Mouse (Mus musculus) embryonic facial prominence, embryonic 12.5 days (tissue): ENCODE measurements around the gene Ceacam16. TPM values are rescaled to one million over a fixed set of nuclear protein-coding genes. Genes with fewer than 3 reads are reported as not detected.

ENCODE experiments used
- ATAC-seq: fragments of 200-750 bp; cut with Nextera tagmentation; 2 replicates; pipeline ENCODE4 v1.8.0; 2017; ENCODE audit not compliant: insufficient number of reproducible peaks, insufficient read depth, low FRiP score, low TSS enrichment
- H3K27ac ChIP-seq: fragments of 300-500 bp; sonication (generic); 2 replicates; pipeline ENCODE4 v1.5.1; 2016; ENCODE audit warnings: mild to moderate bottlenecking
- H3K27me3 ChIP-seq: fragments of 300-500 bp; sonication (generic); 2 replicates; pipeline ENCODE4 v1.6.1; 2016; ENCODE audit warnings: mild to moderate bottlenecking, moderate library complexity
- H3K36me3 ChIP-seq: fragments of 300-500 bp; sonication (generic); 2 replicates; pipeline ENCODE4 v1.6.1; 2016; ENCODE audit warnings: mild to moderate bottlenecking
- H3K4me1 ChIP-seq: fragments of 300-500 bp; sonication (generic); 2 replicates; pipeline ENCODE4 v1.6.1; 2016
- H3K4me2 ChIP-seq: fragments of 300-500 bp; sonication (generic); replicated peaks from 2 replicates; pipeline ENCODE4 v1.6.1; 2016; ENCODE audit warnings: mild to moderate bottlenecking, moderate library complexity
- H3K4me3 ChIP-seq: fragments of 300-500 bp; sonication (generic); 2 replicates; pipeline ENCODE4 v1.5.1; 2016; ENCODE audit warnings: mild to moderate bottlenecking
- H3K9ac ChIP-seq: fragments of 300-500 bp; sonication (generic); 2 replicates; pipeline ENCODE4 v1.6.1; 2016; ENCODE audit warnings: mild to moderate bottlenecking, moderate library complexity
- H3K9me3 ChIP-seq: fragments of 300-500 bp; sonication (generic); 2 replicates; pipeline ENCODE4 v1.6.1; 2016; ENCODE audit warnings: mild to moderate bottlenecking, moderate library complexity
- WGBS: fragments of 180-500 bp; shearing (Covaris S2); methylation state at CpG from one replicate; pipeline ENCODE4 v1.1.7; 2016; 5-methylcytosine and 5-hydroxymethylcytosine counted together
- polyA plus RNA-seq: library from polyadenylated mRNA; unstranded; fragments of >200 nt; fragmentation: Nextera tagmentation; extraction: Ambion mirVana; gene quantifications from 2 replicates; pipeline ENCODE4 v1.2.1, GENCODE M21; 2016

The Ceacam16 gene
- polyA plus RNA-seq, 1 experiment from 2014 or later, result not detected

- H3K9ac ChIP-seq, result no peak overlapping the region
- H3K36me3 ChIP-seq, result no peaks in the 10 kb centered on the region
- no peaks in the 10 kb centered on the region for H3K9me3 ChIP-seq
- WGBS, result 74% methylated on average over 3 of the region's 3 CpGs
- no peak overlapping the region for H3K27ac ChIP-seq
- H3K4me2 ChIP-seq, result no peak overlapping the region
- no peak overlapping the region for H3K4me3 ChIP-seq
- peaks cover 28% of the 10 kb centered on the region for H3K27me3 ChIP-seq
- ATAC-seq, result no peak
- no peaks in the 10 kb centered on the region for H3K4me1 ChIP-seq
Measured at GRCm38 (mm10) chr7:19840936-19841335, 20.2 kb downstream of the Ceacam16 start.

GRCm38 (mm10) chr7:19840371-19840770 is 20.7 kb downstream of the Ceacam16 start:
- WGBS, result 83% methylated on average over 4 of the region's 4 CpGs
- Histone ChIP-seq H3K9me3 (no peaks in the 10 kb centered on the region), H3K4me1 (no peaks in the 10 kb centered on the region), H3K36me3 (no peaks in the 10 kb centered on the region), H3K27me3 (peaks cover 28% of the 10 kb centered on the region), H3K4me3 (no peak overlapping the region), H3K4me2 (no peak overlapping the region), H3K27ac (no peak overlapping the region), H3K9ac (no peak overlapping the region)
- no peak for ATAC-seq

GRCm38 (mm10) chr7:19836843-19837242 is 24.3 kb downstream of the Ceacam16 start:
- Histone ChIP-seq H3K9ac (no peak overlapping the region), H3K4me2 (no peak overlapping the region), H3K27ac (no peak overlapping the region), H3K9me3 (no peaks in the 10 kb centered on the region), H3K27me3 (0 out of 2 replicates have a peak, but pooled peaks cover 3% of the 10 kb centered on the region), H3K4me3 (no peak overlapping the region), H3K36me3 (no peaks in the 10 kb centered on the region), H3K4me1 (no peaks in the 10 kb centered on the region)
- 64% methylated on average over 3 of the region's 3 CpGs for WGBS
- no peak for ATAC-seq

- ATAC-seq, result no peak
- Histone ChIP-seq H3K36me3 (no peaks in the 10 kb centered on the region), H3K9ac (no peak overlapping the region), H3K27ac (no peak overlapping the region), H3K4me3 (no peak overlapping the region), H3K4me2 (no peak overlapping the region), H3K27me3 (no peaks in the 10 kb centered on the region), H3K4me1 (peaks cover 6% of the 10 kb centered on the region; the same call in 1 of the 2 replicates), H3K9me3 (no peaks in the 10 kb centered on the region)
- WGBS, result 58% methylated on average over 3 of the region's 3 CpGs
Measured at GRCm38 (mm10) chr7:19834055-19834454, 27.0 kb downstream of the Ceacam16 start.

GRCm38 (mm10) chr7:19831837-19832236 is 29.3 kb downstream of the Ceacam16 start:
- Histone ChIP-seq H3K27me3 (no peaks in the 10 kb centered on the region), H3K4me2 (no peak overlapping the region), H3K4me3 (no peak overlapping the region), H3K9me3 (no peaks in the 10 kb centered on the region), H3K36me3 (no peaks in the 10 kb centered on the region), H3K4me1 (peaks cover 8% of the 10 kb centered on the region; the same call in 1 of the 2 replicates), H3K9ac (no peak overlapping the region), H3K27ac (no peak overlapping the region)
- no peak for ATAC-seq
- 50% methylated on average over 9 of the region's 9 CpGs for WGBS

GRCm38 (mm10) chr7:19830682-19831156 is 30.4 kb downstream of the Ceacam16 start:
- no peaks in the 10 kb centered on the region for H3K27me3 ChIP-seq
- no peak for ATAC-seq
- 29% methylated on average over 13 of the region's 13 CpGs for WGBS
- H3K4me2 ChIP-seq, result no peak overlapping the region
- H3K27ac ChIP-seq, result no peak overlapping the region
- H3K9me3 ChIP-seq, result no peaks in the 10 kb centered on the region
- no peak overlapping the region for H3K9ac ChIP-seq
- peaks cover 12% of the 10 kb centered on the region for H3K4me1 ChIP-seq
- no peaks in the 10 kb centered on the region for H3K36me3 ChIP-seq
- H3K4me3 ChIP-seq, result no peak overlapping the region

- no peak overlapping the region for H3K9ac ChIP-seq
- no peak overlapping the region for H3K4me3 ChIP-seq
- no peak overlapping the region for H3K27ac ChIP-seq
- no peak for ATAC-seq
- H3K9me3 ChIP-seq, result no peaks in the 10 kb centered on the region
- H3K4me2 ChIP-seq, result no peak overlapping the region
- H3K4me1 ChIP-seq, result peaks cover 14% of the 10 kb centered on the region
- WGBS, result 81% methylated on average over 3 of the region's 3 CpGs
- no peaks in the 10 kb centered on the region for H3K27me3 ChIP-seq
- H3K36me3 ChIP-seq, result no peaks in the 10 kb centered on the region
Measured at GRCm38 (mm10) chr7:19829694-19830093, 31.4 kb downstream of the Ceacam16 start.

GRCm38 (mm10) chr7:19826756-19827155 is 34.3 kb downstream of the Ceacam16 start:
- H3K27me3 ChIP-seq, result peaks cover 20% of the 10 kb centered on the region
- ATAC-seq, result no peak
- peaks cover 38% of the 10 kb centered on the region for H3K4me1 ChIP-seq
- 20% methylated on average over 6 of the region's 6 CpGs for WGBS
- H3K9ac ChIP-seq, result 0 out of 2 replicates have a peak overlapping the region, but pooled peaks have one; percentile 10
- H3K4me3 ChIP-seq, result no peak overlapping the region
- no peaks in the 10 kb centered on the region for H3K9me3 ChIP-seq
- H3K27ac ChIP-seq, result no peak overlapping the region
- H3K4me2 ChIP-seq, result no peak overlapping the region
- no peaks in the 10 kb centered on the region for H3K36me3 ChIP-seq

GRCm38 (mm10) chr7:19824182-19824973 is 36.7 kb downstream of the Ceacam16 start:
- Histone ChIP-seq H3K4me3 (no peak overlapping the region), H3K27me3 (peaks cover 32% of the 10 kb centered on the region), H3K36me3 (no peaks in the 10 kb centered on the region), H3K4me2 (peak overlapping the region; percentile 30), H3K4me1 (peaks cover 32% of the 10 kb centered on the region), H3K9me3 (no peaks in the 10 kb centered on the region), H3K9ac (no peak overlapping the region), H3K27ac (peak overlapping the region; percentile 83)
- ATAC-seq, result peak; percentile 81
- WGBS, result 22% methylated on average over 26 of the region's 26 CpGs

- Histone ChIP-seq H3K9me3 (no peaks in the 10 kb centered on the region), H3K36me3 (no peaks in the 10 kb centered on the region), H3K9ac (no peak overlapping the region), H3K4me3 (no peak overlapping the region), H3K27me3 (peaks cover 32% of the 10 kb centered on the region), H3K4me2 (peak overlapping the region; percentile 30), H3K27ac (peak overlapping the region; percentile 83), H3K4me1 (peaks cover 32% of the 10 kb centered on the region)
- WGBS, result 21% methylated on average over 16 of the region's 16 CpGs
- peak; percentile 70 for ATAC-seq
Measured at GRCm38 (mm10) chr7:19823256-19824181, 37.6 kb downstream of the Ceacam16 start.

GRCm38 (mm10) chr7:19822604-19823058 is 38.5 kb downstream of the Ceacam16 start, which contains the start of gene Bcl3:
Bcl3 (minus strand) TSS chr7:19822770.
- Histone ChIP-seq H3K4me3 (peak within 1 kb of the TSS; percentile 39), H3K27me3 (peaks cover 32% of the 10 kb centered on the region), H3K9me3 (no peaks in the 10 kb centered on the region), H3K27ac (peak within 1 kb of the TSS; percentile 83), H3K9ac (peak within 1 kb of the TSS; percentile 51), H3K36me3 (no peaks in the 10 kb centered on the region), H3K4me1 (peaks cover 37% of the 10 kb centered on the region), H3K4me2 (peak within 1 kb of the TSS; percentile 72)
- WGBS, result 2% methylated on average over 35 of the region's 42 CpGs
- no peak for ATAC-seq
